Mouse (Mus musculus): ENCODE data around the gene BC048671.

Gene BC048671

GRCm38 (mm10) chr6:90300919-90301318 is at the start of gene BC048671:
BC048671 (plus strand) TSS chr6:90301219.
- no peak for DNase-seq

- DNase-seq, result peak; percentile 49 to 62
Measured at GRCm38 (mm10) chr6:90288265-90288664, 12.8 kb upstream of the BC048671 start.

- no peak for DNase-seq
Measured at GRCm38 (mm10) chr6:90306315-90306975, 5.4 kb downstream of the BC048671 start.

- no peak for DNase-seq
Measured at GRCm38 (mm10) chr6:90308839-90309778, 8.1 kb downstream of the BC048671 start.

GRCm38 (mm10) chr6:90315961-90316360 is 14.9 kb downstream of the BC048671 start:
- no peak for DNase-seq

- DNase-seq, result no peak
Measured at GRCm38 (mm10) chr6:90317510-90318258, 16.7 kb downstream of the BC048671 start.

- no peak for DNase-seq
Measured at GRCm38 (mm10) chr6:90319019-90319418, 18.0 kb downstream of the BC048671 start.

- peak in 1 of 2 experiments; percentile 28 for DNase-seq
Measured at GRCm38 (mm10) chr6:90319475-90320191, 18.6 kb downstream of the BC048671 start.

- peak; percentile 54 to 73 for DNase-seq
Measured at GRCm38 (mm10) chr6:90320429-90320828, 19.4 kb downstream of the BC048671 start.

GRCm38 (mm10) chr6:90321811-90322210 is 20.8 kb downstream of the BC048671 start:
- DNase-seq, result no peak

- no peak for DNase-seq
Measured at GRCm38 (mm10) chr6:90324026-90324425, 23.0 kb downstream of the BC048671 start.

- DNase-seq, result no peak
Measured at GRCm38 (mm10) chr6:90324463-90324862, 23.4 kb downstream of the BC048671 start.

- peak; percentile 49 to 60 for DNase-seq
Measured at GRCm38 (mm10) chr6:90324991-90325390, 24.0 kb downstream of the BC048671 start, which contains the start of gene Chst13. Chst13 (minus strand) TSS chr6:90325185.

GRCm38 (mm10) chr6:90327670-90328069 is 26.7 kb downstream of the BC048671 start:
- DNase-seq, result peak; percentile 41 to 49

GRCm38 (mm10) chr6:90329953-90330352 is 28.9 kb downstream of the BC048671 start:
- peak; percentile 42 to 51 for DNase-seq

GRCm38 (mm10) chr6:90332561-90333425 is 31.8 kb downstream of the BC048671 start, which contains the start of gene Uroc1:
Uroc1 (plus strand) TSS chr6:90333284.
- DNase-seq, result peak in 1 of 2 experiments; percentile 22

GRCm38 (mm10) chr6:90334244-90334643 is 33.2 kb downstream of the BC048671 start:
- no peak for DNase-seq

- DNase-seq, result no peak
Measured at GRCm38 (mm10) chr6:90342343-90342742, 41.3 kb downstream of the BC048671 start.

- no peak for DNase-seq
Measured at GRCm38 (mm10) chr6:90347183-90347582, 46.2 kb downstream of the BC048671 start.

- DNase-seq, result no peak
Measured at GRCm38 (mm10) chr6:90348500-90348899, 47.5 kb downstream of the BC048671 start.

- no peak for DNase-seq
Measured at GRCm38 (mm10) chr6:90350011-90350410, 49.0 kb downstream of the BC048671 start.

All from kidney, postnatal 4 days (tissue).